Mouse (Mus musculus): Measurements from ENCODE around the gene Ephb2.

Gene Ephb2

GRCm38 (mm10) chr4:136729574-136729973 is 106.2 kb downstream of the Ephb2 start:
- DNase-seq, result no peak

GRCm38 (mm10) chr4:136726941-136727340 is 108.8 kb downstream of the Ephb2 start:
- DNase-seq, result no peak

GRCm38 (mm10) chr4:136724731-136725130 is 111.1 kb downstream of the Ephb2 start:
- peak; percentile 13 for DNase-seq

GRCm38 (mm10) chr4:136722361-136723082 is 113.3 kb downstream of the Ephb2 start:
- no peak for DNase-seq

- no peak for DNase-seq
Measured at GRCm38 (mm10) chr4:136721937-136722336, 113.9 kb downstream of the Ephb2 start.

- DNase-seq, result no peak
Measured at GRCm38 (mm10) chr4:136720025-136720424, 115.8 kb downstream of the Ephb2 start.

- DNase-seq, result no peak
Measured at GRCm38 (mm10) chr4:136718193-136718986, 117.4 kb downstream of the Ephb2 start.

GRCm38 (mm10) chr4:136716561-136716972 is 119.2 kb downstream of the Ephb2 start:
- DNase-seq, result no peak

GRCm38 (mm10) chr4:136714530-136714929 is 121.3 kb downstream of the Ephb2 start:
- no peak for DNase-seq

GRCm38 (mm10) chr4:136713889-136714288 is 121.9 kb downstream of the Ephb2 start:
- DNase-seq, result no peak

GRCm38 (mm10) chr4:136713431-136713830 is 122.4 kb downstream of the Ephb2 start:
- DNase-seq, result no peak

GRCm38 (mm10) chr4:136711985-136712768 is 123.6 kb downstream of the Ephb2 start:
- DNase-seq, result no peak

- DNase-seq, result no peak
Measured at GRCm38 (mm10) chr4:136710345-136710744, 125.4 kb downstream of the Ephb2 start.

- no peak for DNase-seq
Measured at GRCm38 (mm10) chr4:136708956-136709355, 126.8 kb downstream of the Ephb2 start.

GRCm38 (mm10) chr4:136706696-136707095 is 129.1 kb downstream of the Ephb2 start:
- no peak for DNase-seq

- DNase-seq, result no peak
Measured at GRCm38 (mm10) chr4:136705091-136705490, 130.7 kb downstream of the Ephb2 start.

- no peak for DNase-seq
Measured at GRCm38 (mm10) chr4:136704551-136704950, 131.2 kb downstream of the Ephb2 start.

- no peak for DNase-seq
Measured at GRCm38 (mm10) chr4:136703351-136703750, 132.4 kb downstream of the Ephb2 start.

GRCm38 (mm10) chr4:136702456-136702855 is 133.3 kb downstream of the Ephb2 start:
- DNase-seq, result no peak

- DNase-seq, result no peak
Measured at GRCm38 (mm10) chr4:136701236-136701635, 134.6 kb downstream of the Ephb2 start.

GRCm38 (mm10) chr4:136699084-136699450 is 136.7 kb downstream of the Ephb2 start:
- DNase-seq, result no peak

GRCm38 (mm10) chr4:136698404-136699083 is 137.2 kb downstream of the Ephb2 start:
- no peak for DNase-seq

GRCm38 (mm10) chr4:136697325-136697724 is 138.5 kb downstream of the Ephb2 start:
- no peak for DNase-seq
